Mouse (Mus musculus) heart, embryonic 11.5 days (tissue): ENCODE measurements around the gene Ubxn11. TPM values are rescaled to one million over a fixed set of nuclear protein-coding genes. Genes with fewer than 3 reads are reported as not detected.

Source experiments
- ATAC-seq: fragments of 200-750 bp; cut with Nextera tagmentation; replicated peaks from 2 replicates; pipeline ENCODE4 v1.8.0; 2017; ENCODE audit warnings: moderate library complexity; ENCODE audit not compliant: insufficient number of reproducible peaks, low FRiP score, low TSS enrichment
- H3K27ac ChIP-seq: fragments of 300-500 bp; sonication (generic); 2 replicates; pipeline ENCODE4 v1.5.1; 2014; ENCODE audit warnings: mild to moderate bottlenecking, low read depth, low read length
- H3K27me3 ChIP-seq: fragments of 300-500 bp; sonication (generic); 2 replicates; pipeline ENCODE4 v1.6.1; 2014; ENCODE audit warnings: mild to moderate bottlenecking, low read length, mixed read lengths; ENCODE audit not compliant: control insufficient read depth, insufficient read depth
- H3K36me3 ChIP-seq: fragments of 300-500 bp; sonication (generic); 2 replicates; pipeline ENCODE4 v1.6.1; 2014; ENCODE audit warnings: mild to moderate bottlenecking, low read length, moderate library complexity, mixed read lengths; ENCODE audit not compliant: control insufficient read depth, insufficient read depth
- H3K4me1 ChIP-seq: fragments of 300-500 bp; sonication (generic); 2 replicates; pipeline ENCODE4 v1.6.1; 2014; ENCODE audit warnings: low read length; ENCODE audit not compliant: control insufficient read depth, insufficient read depth
- H3K4me2 ChIP-seq: fragments of 300-500 bp; sonication (generic); 2 replicates; pipeline ENCODE4 v1.6.1; 2014; ENCODE audit warnings: mild to moderate bottlenecking, moderate library complexity
- H3K4me3 ChIP-seq: fragments of 300-500 bp; sonication (generic); 2 replicates; pipeline ENCODE4 v1.5.1; 2014; ENCODE audit warnings: low read depth, low read length
- H3K9ac ChIP-seq: fragments of 300-500 bp; sonication (generic); 2 replicates; pipeline ENCODE4 v1.6.1; 2014; ENCODE audit warnings: mild to moderate bottlenecking, low read depth, low read length, moderate library complexity
- H3K9me3 ChIP-seq: fragments of 300-500 bp; sonication (generic); replicated peaks from 2 replicates; pipeline ENCODE4 v1.6.1; 2016; ENCODE audit warnings: low read length; ENCODE audit not compliant: control insufficient read depth
- WGBS: fragments of 180-500 bp; shearing (Covaris S2); extraction: QIAGEN DNeasy Blood & Tissue Kit; methylation state at CpG from one replicate; pipeline ENCODE4 v1.1.7; 2014; ENCODE audit not compliant: insufficient replicate concordance; 5-methylcytosine and 5-hydroxymethylcytosine counted together
- polyA plus RNA-seq: library from polyadenylated mRNA; unstranded; fragments of >200 nt; fragmentation: Nextera tagmentation; extraction: Ambion mirVana; gene quantifications from 2 replicates; pipeline ENCODE4 v1.2.1, GENCODE M21; 2014

The Ubxn11 gene
- polyA plus RNA-seq, 1 experiment from 2014 or later: 2.0 TPM

DNA sequence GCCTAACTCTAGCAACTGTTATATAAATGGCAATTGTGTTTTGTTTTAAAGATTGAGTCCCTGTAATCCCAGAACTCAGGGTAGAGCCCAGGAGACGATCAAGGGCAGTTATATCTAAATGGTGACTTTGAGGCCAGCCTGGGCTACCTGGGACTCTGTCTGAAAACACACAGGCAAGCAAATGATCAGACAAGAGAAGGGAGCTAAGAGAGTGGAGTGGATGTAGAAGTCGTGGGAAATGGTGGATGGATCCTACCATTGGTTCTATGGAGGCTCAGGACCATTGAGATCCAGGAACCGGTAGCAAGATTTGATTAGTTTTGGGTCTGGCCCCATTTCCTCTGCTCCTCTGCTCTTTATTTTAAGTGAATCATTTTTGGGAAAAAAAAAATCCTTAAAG, 6.2 kb upstream of the Ubxn11 start:
- 81% methylated on average over 3 of the region's 3 CpGs for WGBS

DNA sequence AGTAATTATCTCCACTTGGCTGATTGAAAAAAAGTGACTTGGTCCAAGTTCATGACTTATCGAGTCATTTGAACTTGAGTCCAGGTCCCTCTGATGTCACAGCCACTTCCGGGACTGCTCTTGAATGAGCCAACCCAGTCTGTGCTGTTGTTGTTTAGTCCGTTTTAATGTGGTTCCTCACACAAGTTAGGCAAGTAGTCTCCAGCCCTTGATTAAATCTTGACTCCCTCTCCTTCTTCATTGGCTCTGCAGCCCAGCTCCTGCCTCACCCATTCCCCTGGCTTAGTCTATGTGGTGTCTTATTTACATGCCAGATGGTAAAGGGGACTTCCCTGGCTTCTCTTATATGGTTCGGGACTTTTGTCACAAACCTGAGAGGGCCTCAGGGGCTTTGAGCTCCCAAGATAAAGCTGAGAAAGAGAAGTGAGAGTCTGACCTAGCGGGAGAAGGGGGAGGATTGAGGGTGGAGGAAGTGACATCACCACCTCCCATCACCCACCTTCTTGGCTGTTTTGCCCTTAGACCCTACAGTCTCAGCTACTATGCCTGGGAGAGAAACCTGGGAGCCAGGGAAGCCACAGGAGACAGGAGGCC, 5.3 kb upstream of the Ubxn11 start:
- no peaks in the 10 kb centered on the region for H3K27me3 ChIP-seq

More for the DNA sequence above, 6.2 kb upstream of the Ubxn11 start:
- ATAC-seq: no peak
- H3K4me3 ChIP-seq: no peak overlapping the region
- no peak overlapping the region for H3K4me2 ChIP-seq
- H3K4me1 ChIP-seq: peaks cover 6% of the 10 kb centered on the region; the same call in 1 of the 2 replicates
- no peaks in the 10 kb centered on the region for H3K36me3 ChIP-seq
- H3K27me3 ChIP-seq: no peaks in the 10 kb centered on the region
- H3K27ac ChIP-seq: no peak overlapping the region
- H3K9me3 ChIP-seq: no peaks in the 10 kb centered on the region
- H3K9ac ChIP-seq: no peak overlapping the region

GRCm38 (mm10) chr4:134098628-134099027, 3.7 kb upstream of the Ubxn11 start:
- Histone ChIP-seq H3K4me2 (no peak overlapping the region), H3K4me1 (peaks cover 6% of the 10 kb centered on the region; the same call in 1 of the 2 replicates), H3K36me3 (no peaks in the 10 kb centered on the region), H3K4me3 (no peak overlapping the region), H3K27me3 (no peaks in the 10 kb centered on the region), H3K27ac (no peak overlapping the region), H3K9me3 (no peaks in the 10 kb centered on the region), H3K9ac (no peak overlapping the region)
- ATAC-seq: no peak
- 31% methylated on average over 8 of the region's 8 CpGs for WGBS

More for the DNA sequence above, 5.3 kb upstream of the Ubxn11 start:
- H3K27ac ChIP-seq: no peak overlapping the region
- no peaks in the 10 kb centered on the region for H3K9me3 ChIP-seq
- H3K4me2 ChIP-seq: no peak overlapping the region
- H3K9ac ChIP-seq: no peak overlapping the region
- WGBS: 65% methylated on average over 5 of the region's 5 CpGs
- H3K4me3 ChIP-seq: no peak overlapping the region
- H3K36me3 ChIP-seq: no peaks in the 10 kb centered on the region
- H3K4me1 ChIP-seq: peaks cover 6% of the 10 kb centered on the region; the same call in 1 of the 2 replicates
- no peak for ATAC-seq

- Histone ChIP-seq H3K27me3 (no peaks in the 10 kb centered on the region), H3K9ac (no peak overlapping the region), H3K4me3 (no peak overlapping the region), H3K9me3 (no peaks in the 10 kb centered on the region), H3K4me2 (no peak overlapping the region), H3K27ac (no peak overlapping the region), H3K36me3 (no peaks in the 10 kb centered on the region), H3K4me1 (peaks cover 6% of the 10 kb centered on the region; the same call in 1 of the 2 replicates)
- 69% methylated on average over 4 of the region's 4 CpGs for WGBS
- no peak for ATAC-seq
These were observed 2.1 kb upstream of the Ubxn11 start for GRCm38 (mm10) chr4:134100245-134100644.

DNA sequence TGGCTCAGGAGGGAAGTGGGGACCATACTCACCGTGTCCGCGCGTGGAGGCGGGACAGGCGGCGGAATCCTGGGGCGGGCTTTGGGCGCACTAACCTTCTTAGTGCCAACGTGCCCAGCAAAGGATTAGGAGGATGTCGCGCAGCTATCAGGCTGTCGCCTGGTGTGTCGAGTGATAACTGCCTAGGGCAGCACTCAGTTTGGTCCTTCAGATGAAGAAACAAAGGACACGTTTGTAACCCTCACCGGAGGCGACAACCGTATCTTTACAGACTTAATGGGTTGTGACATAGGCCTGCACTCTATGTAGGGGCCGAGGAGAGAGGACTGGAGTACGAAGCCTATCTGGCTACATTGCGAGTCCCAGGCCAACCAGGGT, 361 bp downstream of the Ubxn11 start:
- 3% methylated on average over 21 of the region's 21 CpGs for WGBS
- ATAC-seq: no peak
- H3K27ac ChIP-seq: no peak overlapping the region

GRCm38 (mm10) chr4:134106105-134106504, 3.7 kb downstream of the Ubxn11 start:
- no peak for ATAC-seq
- Histone ChIP-seq H3K36me3 (no peaks in the 10 kb centered on the region), H3K9me3 (no peaks in the 10 kb centered on the region), H3K4me3 (no peak overlapping the region), H3K4me1 (peaks cover 6% of the 10 kb centered on the region), H3K27me3 (0 out of 2 replicates have a peak, but pooled peaks cover 2% of the 10 kb centered on the region), H3K9ac (no peak overlapping the region), H3K27ac (no peak overlapping the region), H3K4me2 (no peak overlapping the region)
- 54% methylated on average over 7 of the region's 7 CpGs for WGBS

More for the DNA sequence above, 361 bp downstream of the Ubxn11 start:
- H3K9me3 ChIP-seq: no peaks in the 10 kb centered on the region
- peak overlapping the region; percentile 50 for H3K9ac ChIP-seq
- H3K27me3 ChIP-seq: no peaks in the 10 kb centered on the region
- no peaks in the 10 kb centered on the region for H3K36me3 ChIP-seq
- peak overlapping the region; percentile 74 for H3K4me2 ChIP-seq
- H3K4me1 ChIP-seq: peaks cover 6% of the 10 kb centered on the region; the same call in 1 of the 2 replicates
- H3K4me3 ChIP-seq: peak overlapping the region; percentile 68

- no peak overlapping the region for H3K27ac ChIP-seq
- peaks cover 6% of the 10 kb centered on the region for H3K4me1 ChIP-seq
- no peaks in the 10 kb centered on the region for H3K9me3 ChIP-seq
- 86% methylated on average over 7 of the region's 7 CpGs for WGBS
- H3K36me3 ChIP-seq: no peaks in the 10 kb centered on the region
- 0 out of 2 replicates have a peak, but pooled peaks cover 2% of the 10 kb centered on the region for H3K27me3 ChIP-seq
- H3K4me3 ChIP-seq: no peak overlapping the region
- no peak overlapping the region for H3K4me2 ChIP-seq
- no peak for ATAC-seq
- H3K9ac ChIP-seq: no peak overlapping the region
These were observed 5.4 kb downstream of the Ubxn11 start for GRCm38 (mm10) chr4:134107730-134108129.

GRCm38 (mm10) chr4:134108196-134108595, 5.8 kb downstream of the Ubxn11 start:
- 41% methylated on average over 5 of the region's 5 CpGs for WGBS
- ATAC-seq: no peak
- H3K27me3 ChIP-seq: 0 out of 2 replicates have a peak, but pooled peaks cover 2% of the 10 kb centered on the region
- H3K4me1 ChIP-seq: peaks cover 6% of the 10 kb centered on the region
- H3K9me3 ChIP-seq: no peaks in the 10 kb centered on the region
- H3K4me2 ChIP-seq: no peak overlapping the region
- H3K36me3 ChIP-seq: no peaks in the 10 kb centered on the region
- no peak overlapping the region for H3K27ac ChIP-seq
- H3K4me3 ChIP-seq: no peak overlapping the region
- no peak overlapping the region for H3K9ac ChIP-seq

GRCm38 (mm10) chr4:134110653-134111052, 8.3 kb downstream of the Ubxn11 start:
- H3K9ac ChIP-seq: 0 out of 2 replicates have a peak overlapping the region, but pooled peaks have one; percentile 46

More at GRCm38 (mm10) chr4:134110653-134111052, 8.3 kb downstream of the Ubxn11 start:
- no peak for ATAC-seq
- H3K4me3 ChIP-seq: no peak overlapping the region
- 39% methylated on average over 3 of the region's 3 CpGs for WGBS
- H3K4me1 ChIP-seq: peaks cover 10% of the 10 kb centered on the region
- 0 out of 2 replicates have a peak, but pooled peaks cover 2% of the 10 kb centered on the region for H3K27me3 ChIP-seq
- no peaks in the 10 kb centered on the region for H3K36me3 ChIP-seq
- no peaks in the 10 kb centered on the region for H3K9me3 ChIP-seq
- H3K27ac ChIP-seq: no peak overlapping the region
- H3K4me2 ChIP-seq: no peak overlapping the region
